Mouse (Mus musculus) brain, embryonic 18.5 days (tissue): ENCODE measurements around the gene Krt18.
A peak's percentile ranks its signal among the peaks of the same experiment; 100 is the strongest.

ENCODE experiments used
- DNase-seq: peaks from one replicate; pipeline ENCODE4 v3.0.0-alpha.2; 2012; ENCODE audit warnings: low read depth, low spot score

Krt18 gene

DNA sequence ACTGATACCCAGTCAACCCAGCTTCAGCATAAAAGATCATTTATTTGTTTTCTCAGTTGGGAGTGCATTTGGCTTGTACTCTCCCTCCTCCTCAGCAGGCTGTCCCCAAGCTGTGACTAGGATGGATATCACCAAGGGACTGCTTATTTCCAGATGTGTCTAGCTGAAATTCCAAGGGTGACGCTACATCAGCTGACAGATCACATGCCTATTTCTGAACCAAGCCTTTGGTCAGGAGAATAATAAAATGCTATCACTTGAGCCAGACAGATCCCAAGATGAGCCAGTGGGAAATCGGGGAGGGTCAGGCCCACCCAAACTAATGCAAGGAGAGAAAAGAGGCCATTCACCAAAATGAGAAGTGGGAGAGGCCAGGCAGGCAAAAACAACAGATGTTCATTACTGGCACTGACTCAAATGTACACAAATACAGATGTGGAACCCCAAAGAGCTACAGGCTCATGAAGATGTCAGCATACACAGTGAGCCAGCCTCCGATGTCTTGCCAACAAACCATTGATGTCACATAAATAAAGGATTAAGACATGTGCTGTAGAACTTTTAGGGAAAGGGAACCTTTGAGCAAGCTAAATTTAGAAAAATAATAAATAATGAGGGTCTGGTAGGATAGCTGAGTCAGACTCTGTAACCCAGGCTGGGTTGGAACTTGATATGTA, 17.3 kb upstream of the Krt18 start:
- DNase-seq = no peak

DNA sequence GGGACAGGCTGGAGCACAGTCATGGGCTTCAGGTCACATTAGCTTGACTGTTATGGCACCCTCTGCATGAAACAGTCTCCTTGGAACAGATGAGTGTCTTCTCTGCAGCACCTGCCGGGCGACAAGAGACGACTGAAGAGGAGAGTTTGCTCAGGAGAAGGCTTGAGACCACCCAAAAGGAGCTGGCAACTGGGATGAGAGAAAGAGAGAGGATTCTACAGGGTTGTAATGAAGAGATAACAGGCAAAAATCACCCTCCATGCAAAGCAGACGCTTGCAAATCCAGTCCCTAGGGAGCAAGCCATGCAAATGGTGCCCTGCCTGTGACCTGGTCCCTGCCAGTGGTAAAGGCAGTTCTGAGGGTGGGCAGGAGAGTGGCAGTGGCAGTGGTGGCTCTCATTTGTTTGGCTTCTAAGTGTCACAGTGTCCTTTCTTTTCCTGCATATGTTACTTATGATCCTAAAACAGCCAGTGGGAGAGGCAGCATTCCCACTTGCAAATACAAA, 15.7 kb upstream of the Krt18 start:
- no peak for DNase-seq

DNA sequence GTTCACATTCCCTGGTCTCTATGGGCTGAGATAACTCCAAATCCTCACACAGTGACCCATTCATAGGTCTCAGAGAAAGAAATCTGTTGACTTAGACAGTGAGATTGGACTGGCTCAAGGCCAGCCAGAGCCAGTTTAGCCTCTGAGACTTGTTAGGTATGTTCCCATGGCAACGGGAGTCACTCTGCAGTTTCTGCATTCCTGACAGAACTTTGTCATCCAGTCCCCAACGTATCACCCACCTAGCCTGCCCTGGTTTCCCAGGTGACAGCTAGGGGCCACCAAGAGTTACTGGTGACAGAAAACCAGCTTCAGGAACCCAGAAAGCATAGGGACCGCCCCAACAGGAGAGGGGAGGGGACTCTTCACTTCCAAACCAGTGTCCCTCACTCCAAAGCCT, 14.3 kb upstream of the Krt18 start:
- DNase-seq = peak; percentile 22

DNA sequence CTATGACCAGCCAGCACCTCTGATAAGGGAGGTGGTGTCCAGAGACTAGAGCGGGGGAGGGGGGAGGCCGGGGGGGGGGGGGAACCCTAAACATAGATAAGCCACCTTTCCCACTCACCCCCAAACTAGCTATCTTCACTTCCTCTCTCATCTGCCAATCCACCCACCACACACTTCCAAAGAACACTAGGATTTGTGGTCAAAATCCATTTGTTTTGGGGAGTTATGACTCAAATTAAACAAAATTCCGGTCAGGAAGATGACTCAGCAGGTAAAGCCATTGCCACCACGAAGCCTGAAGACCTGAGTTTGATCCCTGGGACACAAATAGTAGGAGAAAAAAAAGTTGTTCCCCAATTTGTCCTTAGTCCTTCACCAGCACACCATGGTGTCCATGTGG, 13.1 kb upstream of the Krt18 start:
- DNase-seq = no peak

DNA sequence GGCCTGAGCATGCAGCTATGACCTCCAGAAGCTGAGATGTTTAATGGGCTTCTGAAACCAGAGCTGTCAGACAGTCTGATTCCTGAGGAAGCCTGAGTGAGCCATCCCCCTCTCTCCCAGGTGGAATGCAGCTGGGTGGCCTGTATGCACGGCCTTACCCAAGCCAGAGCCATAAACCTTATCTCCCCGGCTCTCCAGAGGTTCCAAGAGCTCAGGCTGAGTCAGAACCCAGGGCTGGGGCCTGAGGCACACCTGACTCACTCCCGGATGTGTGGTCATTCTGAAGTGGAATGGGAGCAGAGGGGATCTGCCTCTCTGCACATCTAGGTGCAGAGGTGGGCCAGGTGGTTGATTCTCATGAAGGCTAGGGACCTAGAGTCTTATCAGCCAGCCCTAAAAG, 11.9 kb upstream of the Krt18 start:
- no peak for DNase-seq

DNA sequence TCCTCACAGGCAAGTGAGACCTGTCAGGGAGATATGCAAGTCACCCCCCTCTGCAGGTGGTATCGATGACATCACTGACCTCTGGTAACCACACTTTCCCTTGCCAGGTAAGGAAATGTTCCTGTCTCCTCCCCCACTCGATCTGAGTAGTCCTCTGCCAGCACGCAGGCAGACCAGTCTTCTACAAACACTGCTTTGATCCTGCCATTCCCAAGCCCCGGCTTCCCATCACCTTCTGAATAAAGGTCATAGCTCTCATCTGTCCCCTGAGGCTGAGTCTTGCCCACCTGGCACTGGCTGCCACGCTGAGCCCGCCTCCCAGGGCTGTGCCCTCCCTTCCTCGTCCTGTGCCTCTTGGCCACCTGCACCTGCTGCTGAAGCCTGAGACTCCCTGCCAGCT, 11.2 kb upstream of the Krt18 start:
- DNase-seq = no peak

DNA sequence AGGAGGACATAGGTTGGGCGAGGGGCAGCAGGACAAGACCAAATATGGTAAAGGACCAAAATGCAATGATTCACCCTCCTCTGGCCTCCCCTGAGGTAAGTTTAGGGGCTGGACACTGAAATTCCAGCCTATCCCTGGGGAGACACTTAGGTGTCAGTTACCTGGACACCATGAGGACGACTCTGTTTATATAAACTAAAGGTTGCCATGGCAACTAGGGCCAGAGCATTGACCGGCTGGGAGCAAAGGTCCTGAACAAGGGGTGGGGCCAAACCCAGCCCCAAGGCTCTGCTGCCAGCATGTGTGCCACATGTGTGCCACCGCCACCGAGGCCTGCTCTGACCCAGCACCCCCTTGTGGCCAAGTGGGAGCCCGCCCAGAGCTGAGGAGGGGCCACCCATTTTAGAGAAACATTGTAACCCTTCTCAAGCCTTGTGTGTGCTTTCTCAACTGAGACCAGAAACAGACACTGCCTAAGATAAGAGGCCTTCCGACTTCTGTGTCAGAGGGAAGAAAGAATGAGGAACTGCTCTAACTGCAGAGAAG, 10.0 kb upstream of the Krt18 start:
- no peak for DNase-seq

DNA sequence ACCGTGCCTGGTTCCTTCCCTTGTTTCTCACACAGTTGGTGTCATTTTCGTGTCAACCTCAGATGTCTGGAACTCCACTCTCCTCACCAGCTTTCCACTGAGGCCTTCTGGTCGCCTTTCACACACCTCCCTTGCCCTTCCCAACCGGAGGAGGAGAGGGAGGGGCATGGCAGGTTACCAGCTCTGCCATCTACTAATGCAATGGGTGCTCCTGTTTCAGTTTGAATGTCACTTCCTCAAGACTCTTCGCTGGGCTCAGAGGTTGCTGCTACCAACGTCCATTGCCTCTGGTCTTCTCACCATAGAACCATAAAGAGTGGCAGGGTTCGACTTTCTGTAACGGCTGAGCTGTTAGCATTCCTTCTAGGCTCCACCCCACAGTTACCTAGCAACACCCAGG, 5.5 kb upstream of the Krt18 start:
- no peak for DNase-seq

DNA sequence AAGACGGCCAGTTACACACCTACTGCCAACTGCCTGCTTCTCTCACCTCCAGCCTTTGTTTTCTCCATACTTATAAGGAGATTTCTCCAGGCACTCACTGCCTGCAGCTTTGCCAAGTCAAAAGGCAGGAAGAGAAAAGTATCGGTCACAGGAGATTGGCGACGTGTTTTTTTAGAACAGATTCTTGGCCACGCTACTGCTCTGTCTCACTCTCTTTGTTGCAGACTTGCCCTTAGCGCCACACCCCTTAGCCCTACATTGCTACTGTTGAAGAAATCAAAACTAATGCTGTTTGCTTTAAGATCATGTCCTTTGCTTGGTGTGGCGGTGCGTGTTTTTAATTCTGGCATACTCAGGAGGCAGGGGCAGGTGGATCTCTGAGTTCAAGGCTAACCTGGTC, 4.1 kb upstream of the Krt18 start:
- no peak for DNase-seq

DNA sequence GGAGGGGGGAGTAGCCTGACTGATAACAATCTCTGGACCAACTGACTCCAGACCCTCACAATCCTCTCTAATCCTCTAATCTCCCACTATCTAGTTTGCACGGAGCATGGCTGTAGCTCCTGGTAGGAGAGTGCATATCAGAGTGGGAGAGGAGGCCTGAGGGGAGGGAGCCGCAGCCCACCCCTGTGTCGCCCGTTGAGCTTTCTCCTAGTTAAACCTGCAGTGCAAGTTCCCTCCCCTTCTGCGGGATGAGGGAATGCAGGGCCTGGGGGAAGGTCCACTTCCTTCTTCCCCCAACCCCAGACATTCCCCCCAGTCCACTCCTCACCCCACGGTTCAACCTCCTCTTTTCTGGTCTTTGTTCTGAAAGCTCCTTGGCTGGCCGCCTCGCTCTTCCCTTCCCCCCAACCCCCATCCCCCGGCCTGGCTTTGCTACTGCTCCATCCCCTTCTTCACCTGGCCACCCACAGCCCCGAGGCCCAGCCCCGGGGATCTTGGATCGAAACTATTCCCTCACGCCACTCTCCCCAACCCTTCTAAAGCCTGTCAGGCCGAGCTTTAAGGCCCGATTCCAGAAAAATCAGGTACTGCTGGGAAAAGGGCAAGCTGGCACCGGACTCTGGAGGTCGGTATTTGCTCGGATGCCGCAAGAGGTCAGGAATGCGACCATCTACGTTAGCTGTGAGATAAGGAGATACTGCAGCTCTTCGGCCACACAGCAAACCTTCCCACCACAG, 2.7 kb upstream of the Krt18 start:
- no peak for DNase-seq

DNA sequence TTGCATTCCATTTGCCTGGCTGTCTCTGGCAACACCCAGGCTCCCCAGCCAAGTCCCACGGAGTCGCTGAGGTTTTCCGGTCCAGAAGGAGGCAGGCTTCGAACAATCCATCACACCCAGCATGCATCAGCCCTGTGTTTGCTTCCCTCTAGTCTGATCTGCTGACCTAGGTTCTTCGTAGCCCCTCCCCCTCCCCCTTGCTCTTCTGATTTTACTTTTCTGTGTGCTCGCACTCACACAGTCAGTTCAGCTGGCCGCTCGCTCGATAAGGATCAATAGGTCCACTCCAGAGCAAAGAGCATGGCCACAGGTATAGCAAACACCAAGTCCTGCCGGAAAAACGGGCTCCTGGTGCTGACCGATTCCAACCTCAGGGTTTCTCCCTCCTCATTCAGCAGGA, 1.6 kb upstream of the Krt18 start:
- no peak for DNase-seq

DNA sequence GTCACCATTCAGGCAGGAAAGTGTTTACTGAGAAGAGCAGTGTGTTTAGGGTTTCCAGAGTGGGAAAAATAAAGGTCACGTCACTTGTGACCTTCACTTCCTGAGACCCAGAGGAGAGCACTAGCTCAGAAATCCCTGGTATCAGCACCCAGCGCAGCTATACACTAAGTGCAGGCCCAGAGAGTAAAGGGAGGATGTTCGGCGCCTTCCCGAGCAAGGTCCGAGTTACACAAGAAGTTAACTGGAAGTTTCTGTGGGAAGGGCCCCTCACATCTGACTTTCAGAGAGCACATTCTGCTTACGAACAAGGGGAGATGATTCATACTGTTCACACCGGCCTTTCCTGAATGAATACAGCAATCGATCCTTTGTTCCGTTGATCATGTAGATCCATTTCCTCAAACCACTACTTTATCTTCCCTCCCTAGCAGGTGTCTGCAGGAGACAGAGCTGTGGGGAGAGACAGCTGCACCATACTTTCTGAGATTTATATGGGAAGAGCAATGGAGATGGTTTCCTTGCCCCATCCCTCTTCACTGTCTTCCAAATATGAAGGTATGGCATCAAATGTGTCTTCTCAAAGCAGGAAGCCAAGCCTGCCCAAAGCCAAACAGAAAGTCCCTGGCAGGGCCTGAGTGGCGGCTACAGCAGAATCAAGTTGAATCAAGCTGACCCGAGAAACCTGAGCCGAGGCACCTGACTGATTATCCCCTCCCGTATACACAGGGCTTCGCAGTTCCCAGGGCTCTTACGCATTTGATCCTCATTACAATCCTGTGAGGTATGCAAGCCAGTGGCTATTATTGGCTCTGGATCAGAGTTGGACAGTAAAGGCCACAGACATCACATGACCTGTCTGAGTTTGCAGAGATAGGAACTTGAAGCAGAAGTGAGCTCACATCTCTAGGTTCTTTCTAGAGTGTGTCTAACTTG, 6.4 kb downstream of the Krt18 start:
- DNase-seq = no peak

DNA sequence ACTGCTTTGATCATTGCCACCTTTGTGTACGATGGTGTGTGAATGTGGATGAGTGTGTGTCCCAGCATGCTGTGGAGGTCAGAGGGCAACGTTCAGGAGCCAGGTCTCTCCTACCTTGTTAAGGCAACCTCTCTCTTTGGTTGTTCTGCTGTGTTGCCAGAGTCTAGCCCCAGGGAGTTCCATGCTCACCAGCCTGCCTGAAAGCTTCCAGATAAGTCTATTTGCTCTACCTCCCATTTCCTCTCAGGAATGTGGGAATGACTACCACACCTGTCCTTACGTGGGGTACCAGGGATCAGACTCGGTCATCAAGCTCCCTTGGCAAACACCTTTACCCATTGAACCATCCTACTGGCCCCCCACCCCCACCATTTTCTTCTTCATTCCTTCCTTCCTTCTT, 12.3 kb downstream of the Krt18 start:
- no peak for DNase-seq

DNA sequence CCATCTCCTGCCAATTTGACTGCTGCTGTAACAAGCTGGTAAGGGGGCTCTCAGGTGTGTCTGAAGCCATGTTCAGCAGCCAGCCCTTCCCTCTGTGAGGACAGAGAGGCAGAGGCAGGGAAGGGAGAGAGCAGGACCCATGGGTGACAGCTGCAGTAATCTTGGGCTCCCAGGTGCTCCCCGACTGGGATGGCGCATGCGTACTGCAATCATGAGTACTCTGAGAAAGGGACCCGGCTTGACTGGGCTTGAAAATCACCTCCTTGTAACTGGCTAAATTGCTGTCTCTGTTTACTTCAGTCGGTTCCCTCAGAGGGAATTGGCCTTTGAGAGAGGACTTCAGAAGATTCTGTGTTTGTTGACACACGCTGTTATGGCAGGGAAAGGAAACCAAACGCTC, 14.0 kb downstream of the Krt18 start:
- DNase-seq = no peak

DNA sequence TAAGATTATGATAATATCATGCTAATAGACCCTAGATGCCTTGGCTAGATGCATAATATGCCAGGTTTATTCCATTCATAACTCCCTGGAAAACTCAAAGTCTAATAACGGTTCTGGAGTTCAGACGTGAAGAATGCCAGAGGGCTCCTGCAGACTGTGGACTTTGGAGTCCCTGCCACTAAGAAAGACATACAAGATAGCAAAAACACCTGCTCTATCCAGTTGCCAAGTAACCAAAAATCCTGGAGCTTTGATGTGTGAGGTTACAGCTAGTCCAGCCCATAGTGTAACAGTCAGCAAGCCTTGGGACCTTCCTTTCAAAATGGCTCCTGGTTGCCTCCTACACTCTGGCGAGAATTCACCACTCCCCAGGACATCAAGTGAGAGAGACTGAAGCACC, 16.8 kb downstream of the Krt18 start:
- no peak for DNase-seq

DNA sequence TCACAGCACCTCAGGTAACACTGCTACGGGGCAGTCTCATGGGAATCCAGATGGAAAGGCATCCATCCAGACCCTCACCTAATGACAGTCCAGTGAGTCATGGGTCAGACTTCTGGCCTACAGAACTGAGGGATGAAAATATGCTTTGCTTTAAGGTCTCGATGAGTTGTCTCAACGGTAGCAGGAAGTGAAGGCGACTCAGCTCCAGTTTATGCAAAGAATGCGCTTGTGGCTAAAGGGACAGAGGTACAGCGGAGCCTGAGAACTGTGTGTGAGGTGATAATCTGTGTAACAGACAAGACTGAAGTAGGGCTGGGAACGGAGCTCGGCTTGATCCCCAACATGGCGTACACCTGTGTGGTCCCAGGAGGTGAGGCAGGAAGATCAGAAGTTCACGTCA, 17.7 kb downstream of the Krt18 start:
- no peak for DNase-seq

DNA sequence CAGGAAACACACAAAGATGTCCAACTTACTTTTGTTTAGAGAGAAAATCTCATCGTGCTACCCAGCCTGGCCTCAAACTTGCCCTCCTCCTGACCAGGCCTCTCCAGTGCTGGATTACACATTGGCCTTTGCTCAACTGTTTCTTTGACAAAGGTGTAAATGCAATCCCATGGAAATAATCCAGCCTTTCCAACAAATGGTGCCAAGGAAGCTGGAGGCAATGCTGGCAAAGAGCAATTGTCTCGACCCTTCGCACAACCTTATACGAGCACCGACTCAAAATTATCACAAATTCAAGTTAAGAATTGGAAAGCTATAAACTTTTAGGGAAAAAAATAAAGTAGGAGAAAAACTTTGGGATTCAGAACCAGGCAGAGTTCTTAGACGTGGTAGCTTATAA, 20.0 kb downstream of the Krt18 start:
- no peak for DNase-seq

DNA sequence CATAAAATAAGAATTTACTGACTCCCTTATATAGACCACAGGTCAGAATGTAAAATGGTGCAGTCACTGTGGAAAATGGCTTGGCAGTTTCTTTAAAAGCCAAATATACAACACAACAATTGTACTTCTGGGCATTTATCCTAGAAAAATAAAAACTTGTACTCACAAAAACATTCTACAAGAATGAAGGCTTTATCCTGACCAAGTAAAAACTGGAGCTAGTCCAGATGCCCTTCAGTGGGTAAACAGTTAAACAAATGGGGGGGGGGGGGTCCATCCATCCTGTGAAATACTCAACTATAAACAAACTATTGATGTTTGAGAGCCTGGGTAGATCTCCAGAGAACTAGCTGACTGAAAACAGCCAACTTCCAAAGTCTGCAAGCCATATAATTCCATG, 21.9 kb downstream of the Krt18 start:
- DNase-seq = no peak

DNA sequence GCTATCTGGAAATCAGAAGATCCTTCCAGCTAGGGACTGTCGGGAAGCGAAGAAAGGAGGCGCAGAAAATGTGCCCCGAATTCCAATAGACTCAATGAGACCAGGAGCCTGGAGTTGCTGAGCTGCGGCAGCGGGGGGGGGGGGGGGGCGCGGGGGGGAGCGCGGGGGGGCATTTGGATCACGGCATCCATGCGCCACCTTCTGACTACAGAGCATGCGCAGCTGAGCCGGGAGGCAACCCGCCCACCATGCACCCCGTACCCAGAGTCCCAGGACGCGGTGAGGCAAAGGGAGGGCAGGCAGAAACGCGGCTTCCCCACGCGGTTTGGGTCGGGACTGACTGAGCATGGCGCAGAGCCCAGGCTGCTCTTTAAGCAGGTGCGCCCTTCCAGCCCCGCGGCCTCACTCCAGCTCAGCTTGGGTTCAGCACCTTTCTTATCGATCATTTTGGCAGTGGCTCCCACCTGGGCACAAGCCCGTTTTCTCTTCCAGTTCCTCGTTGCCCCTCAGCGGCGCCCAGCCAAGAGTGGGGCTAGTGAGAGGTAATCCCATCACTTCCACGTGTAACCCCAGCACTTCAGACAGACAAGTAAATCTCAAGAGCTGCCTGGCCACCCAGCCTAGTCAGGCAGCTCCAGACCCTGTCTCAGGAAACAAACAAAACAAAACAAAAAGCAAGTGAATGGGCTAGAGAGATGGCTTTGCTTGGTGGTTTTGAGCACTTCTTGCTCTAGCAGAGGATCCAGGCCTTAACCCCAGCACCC, 24.1 kb downstream of the Krt18 start:
- DNase-seq = peak; percentile 16

DNA sequence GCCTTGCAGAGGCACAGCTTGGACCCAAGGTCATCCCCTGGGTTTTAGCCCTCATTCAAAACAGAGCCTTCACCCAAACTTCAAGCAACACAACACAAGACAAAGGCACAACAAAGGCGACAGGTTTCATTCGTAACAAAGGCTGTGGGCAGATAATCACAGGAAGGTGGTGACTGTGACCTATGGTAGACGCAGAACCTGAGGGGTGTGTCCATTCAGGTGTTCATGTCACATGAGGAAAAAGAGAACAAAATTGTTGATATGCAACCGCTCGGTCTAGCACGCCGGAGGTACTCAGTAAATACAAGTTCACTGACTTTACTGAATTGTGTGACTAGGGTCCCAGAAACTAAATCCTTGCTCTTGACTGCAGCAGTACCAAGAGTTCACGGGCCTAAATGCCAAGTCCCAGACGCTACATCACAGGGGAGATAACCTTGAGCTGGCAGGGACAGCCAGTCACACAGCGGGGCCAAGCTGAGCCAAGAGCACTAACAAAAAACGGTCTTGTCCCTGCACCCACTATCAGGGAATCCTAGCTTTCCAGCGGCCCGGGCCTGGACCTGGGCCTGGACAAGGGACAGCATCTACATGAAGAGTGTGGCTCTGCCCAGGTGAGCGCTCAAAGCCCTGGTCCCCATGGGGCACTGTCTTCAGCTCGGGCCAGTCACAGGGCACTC, 28.7 kb downstream of the Krt18 start:
- no peak for DNase-seq
